Mouse (Mus musculus): ENCODE data around the gene Acp7.

DNA sequence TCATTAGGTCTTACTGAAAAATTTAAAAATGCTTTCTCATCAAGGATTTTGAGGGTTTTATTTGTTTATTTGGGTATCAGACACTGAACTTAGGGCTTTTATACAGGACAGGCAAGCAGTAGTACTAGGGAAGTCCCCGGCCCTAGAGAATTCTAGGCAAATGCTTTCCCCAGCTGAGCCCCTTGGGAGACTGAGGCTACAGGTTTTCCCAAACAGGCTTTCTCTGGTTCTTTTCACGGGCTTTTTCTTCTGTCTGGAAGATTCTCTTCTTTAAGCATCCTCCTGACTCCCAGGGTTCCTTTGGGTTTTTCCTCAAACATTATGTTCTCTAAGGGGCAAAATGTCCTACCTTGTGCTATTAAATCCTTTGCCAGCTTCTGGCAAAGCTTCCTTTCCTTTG lies 32.2 kb downstream of the Acp7 start:
- TF ChIP-seq POLR2A (IDR thresholded peaks at IDR 0.05; ENCODE audit: low read depth, low read length) (no peak), CTCF (conservative IDR thresholded peaks at IDR 0.05; ENCODE audit: insufficient read depth, insufficient read length, low read depth, low read length) (no peak)

Data from kidney, adult 2 months (tissue).